Comparison of ENCODE assay signal across 28 mouse cellular contexts in genomic region chr10:83345693-83346358, GRCm38 (mm10). TPM values are rescaled to one million over a fixed set of nuclear protein-coding genes. Genes with fewer than 3 reads are reported as not detected.
"Had no signal": no experiment of that assay in that cellular context is flagged by ENCODE, and none has a peak within 500 bp of the region (broad histone marks: within the 10 kb centered on the region; RNA-seq: fewer than 3 reads in every experiment).

No protein-coding gene starts in this region.

- H3K4me2 ChIP-seq: heart, embryonic 13.5 days; heart, embryonic 15.5 days; hindbrain, embryonic 13.5 days; hindbrain, embryonic 15.5 days; limb, embryonic 12.5 days; liver, embryonic 11.5 days; liver, embryonic 13.5 days; liver, embryonic 15.5 days had no signal

- H3K9me3 ChIP-seq: heart, embryonic 10.5 days; heart, embryonic 13.5 days; heart, embryonic 15.5 days; hindbrain, embryonic 13.5 days; hindbrain, embryonic 15.5 days; limb, embryonic 10.5 days; limb, embryonic 12.5 days; liver, embryonic 13.5 days; liver, embryonic 15.5 days had no signal

- H3K9ac ChIP-seq: heart, embryonic 13.5 days; heart, embryonic 15.5 days; hindbrain, embryonic 13.5 days; hindbrain, embryonic 15.5 days; limb, embryonic 12.5 days; liver, embryonic 13.5 days; liver, embryonic 15.5 days had no signal

- H3K4me1 ChIP-seq: heart, embryonic 10.5 days; heart, embryonic 15.5 days; hindbrain, embryonic 13.5 days; hindbrain, embryonic 15.5 days; limb, embryonic 10.5 days; limb, embryonic 12.5 days; liver, embryonic 13.5 days; liver, embryonic 15.5 days had no signal

- H3K4me3 ChIP-seq: heart, embryonic 10.5 days; heart, embryonic 13.5 days; heart, embryonic 15.5 days; hindbrain, embryonic 13.5 days; hindbrain, embryonic 15.5 days; layer of hippocampus, adult 2 months; left cerebral cortex, adult 2 months; limb, embryonic 10.5 days; limb, embryonic 12.5 days; liver, embryonic 13.5 days; liver, embryonic 15.5 days had no signal

- H3K27ac ChIP-seq: heart, embryonic 10.5 days; heart, embryonic 13.5 days; heart, embryonic 15.5 days; hindbrain, embryonic 13.5 days; hindbrain, embryonic 15.5 days; hindbrain, postnatal 0 days; layer of hippocampus, adult 2 months; left cerebral cortex, adult 2 months; limb, embryonic 10.5 days; limb, embryonic 12.5 days; liver, embryonic 13.5 days; liver, embryonic 15.5 days had no signal

- DNase-seq: gastrocnemius, postnatal 10 days; gastrocnemius, postnatal 25 days; heart, adult 18-20 months; heart, postnatal 14 days; heart, postnatal 36 days; kidney, adult 11 months; kidney, adult 2 months; kidney, adult 9 months; kidney, postnatal 10 days; kidney, postnatal 25 days; kidney, postnatal 4 days; liver; liver, embryonic 13.5 days had no signal

- H3K27me3 ChIP-seq: hindbrain, embryonic 15.5 days had no signal

- H3K36me3 ChIP-seq: heart, embryonic 10.5 days; heart, embryonic 13.5 days; heart, embryonic 15.5 days; hindbrain, embryonic 13.5 days; hindbrain, embryonic 15.5 days; limb, embryonic 10.5 days; limb, embryonic 12.5 days; liver, embryonic 13.5 days; liver, embryonic 15.5 days had no signal

- ATAC-seq: hindbrain, postnatal 0 days; intestine, embryonic 16.5 days had no signal

RNA-seq across cellular contexts. Expression of gene Slc41a2, which starts 8.1 kb away (rescaled TPM):
- total RNA-seq: granulocyte monocyte progenitor cell, adult 5-6 weeks; hematopoietic stem cell, adult 5-6 weeks had no signal
